Mouse (Mus musculus) left cerebral cortex, adult 6 months (tissue): Measurements from ENCODE around the gene Lypd1. TPM values are rescaled to one million over a fixed set of nuclear protein-coding genes. Genes with fewer than 3 reads are reported as not detected.

Experiments
- long read RNA-seq, 2 experiments: library from polyadenylated mRNA; unstranded; transcript quantifications; one replicate each; pipeline ENCODE4 v2.0.0; 2019 to 2020
- polyA plus RNA-seq: library from polyadenylated mRNA; unstranded; fragments of <200 nt; fragmentation: Nextera tagmentation; gene quantifications from 2 replicates; pipeline ENCODE4 v1.2.3, GENCODE M21; 2021

Gene Lypd1
- polyA plus RNA-seq, result 87.4 and 123 TPM in 2 replicates
- long read RNA-seq, experiment 1, full-length matches to known transcripts, result 750 of 810 reads
- long read RNA-seq, experiment 1, partial matches to known transcripts, result 0 of 810 reads
- long read RNA-seq, experiment 1, other reads (novel, unspliced or antisense), result 60 of 810 reads
- long read RNA-seq, experiment 2, full-length matches to known transcripts, result 140 of 187 reads
- long read RNA-seq, experiment 2, partial matches to known transcripts, result 0 of 187 reads
- long read RNA-seq, experiment 2, other reads (novel, unspliced or antisense), result 47 of 187 reads

GRCm38 (mm10) chr1:125912601-125913600 lies at the start of gene Lypd1:
Gene Lypd1, minus strand, starts transcription at chr1:125913101.

Other genes with a start within 250 kb of the Lypd1 start
- not detected in 2 replicates for gene Gpr39, start 236.1 kb downstream of the Lypd1 start, polyA plus RNA-seq